Mouse (Mus musculus): ENCODE measurements around the gene Otud6a. TPM values are rescaled to one million over a fixed set of nuclear protein-coding genes. Genes with fewer than 3 reads are reported as not detected.
"Not testable (repeated sequence)": the region's sequence is repeated elsewhere in the genome, so short reads cannot be mapped to it uniquely, and the experiment has no call there.

Otud6a gene
- polyA plus RNA-seq (2021): not detected

- ATAC-seq (no peak), DNase-seq (ENCODE audit: low read depth, low spot score) (no peak)
- no peaks in the 10 kb centered on the region for H3K27me3 ChIP-seq
- ChIA-PET CTCF (no interaction called here), POLR2A (no interaction called here)
- no peak for TF ChIP-seq CTCF (IDR thresholded peaks at IDR 0.05)
- in situ Hi-C loops (cut with MboI; ENCODE audit: low pct_unique_long_range_greater_than_20kb): no loop called here
These were observed at the start of gene Otud6a for GRCm38 (mm10) chrX:100428693-100429092. Gene Otud6a (plus strand): TSS chrX:100429013.

GRCm38 (mm10) chrX:100389887-100390286, 38.9 kb upstream of the Otud6a start:
- no peak for ATAC-seq
- POLR2A ChIA-PET: no interaction called here
- peaks cover 14% of the 10 kb centered on the region for H3K27me3 ChIP-seq

GRCm38 (mm10) chrX:100392304-100392703, 36.5 kb upstream of the Otud6a start:
- ChIA-PET CTCF (no interaction called here), POLR2A (no interaction called here)
- no peak for ATAC-seq
- peak; percentile 73 for TF ChIP-seq CTCF (IDR thresholded peaks at IDR 0.05)
- in situ Hi-C loops (cut with MboI; ENCODE audit: low pct_unique_long_range_greater_than_20kb): loop anchor here (10.0 kb wide), 1 partner anchor 82 kb away; no protein-coding TSS in a partner anchor
- no peak for DNase-seq (ENCODE audit: low read depth, low spot score)
- peaks cover 14% of the 10 kb centered on the region for H3K27me3 ChIP-seq

More at GRCm38 (mm10) chrX:100389887-100390286, 38.9 kb upstream of the Otud6a start:
- CTCF ChIA-PET: no interaction called here
- DNase-seq (ENCODE audit: low read depth, low spot score): no peak
- in situ Hi-C loops (cut with MboI; ENCODE audit: low pct_unique_long_range_greater_than_20kb): loop anchor here (10.0 kb wide), 1 partner anchor 85 kb away; no protein-coding TSS in a partner anchor
- no peak for TF ChIP-seq CTCF (IDR thresholded peaks at IDR 0.05)

DNA sequence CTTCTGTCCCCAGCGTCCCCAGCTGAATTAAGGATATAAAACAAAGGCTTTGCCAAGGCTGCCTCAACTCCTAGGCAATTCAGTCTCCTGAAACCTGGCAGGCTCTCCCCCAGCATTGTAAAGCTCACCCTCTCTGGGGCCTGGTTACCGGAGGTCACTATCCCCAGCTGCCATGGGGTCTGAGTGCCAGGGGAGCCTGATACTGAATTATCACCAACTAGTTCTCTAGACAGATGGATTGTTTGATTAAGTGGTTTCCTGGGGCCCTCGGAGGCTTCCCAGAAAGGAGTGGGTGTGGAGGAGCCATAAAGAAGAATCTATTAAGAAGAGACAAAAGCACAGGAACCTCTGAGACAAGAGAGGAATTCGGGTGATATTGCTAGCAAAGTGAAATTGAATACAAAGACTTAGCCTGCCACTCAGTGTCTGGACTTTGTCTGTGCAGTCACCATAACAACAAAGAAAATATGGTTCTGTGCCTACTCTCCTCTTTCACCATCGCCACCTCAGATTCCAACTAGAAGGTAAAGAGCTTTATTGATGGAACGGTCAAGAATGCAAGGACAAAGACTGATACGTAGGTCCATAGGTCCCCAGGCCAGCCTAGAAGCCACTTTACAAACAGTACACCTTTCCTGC, 34.5 kb upstream of the Otud6a start:
- peaks cover 12% of the 10 kb centered on the region for H3K27me3 ChIP-seq
- POLR2A ChIA-PET: no interaction called here
- no peak for TF ChIP-seq CTCF (IDR thresholded peaks at IDR 0.05)
- ATAC-seq: no peak
- DNase-seq (ENCODE audit: low read depth, low spot score): no peak
- CTCF ChIA-PET: no interaction called here
- in situ Hi-C loops (cut with MboI; ENCODE audit: low pct_unique_long_range_greater_than_20kb): loop anchor here (10.0 kb wide), 1 partner anchor 80 kb away; no protein-coding TSS in a partner anchor

GRCm38 (mm10) chrX:100395026-100395425, 33.8 kb upstream of the Otud6a start:
- DNase-seq (ENCODE audit: low read depth, low spot score) (no peak), ATAC-seq (peak; percentile 41)
- CTCF ChIA-PET: no interaction called here
- POLR2A ChIA-PET: no interaction called here
- in situ Hi-C loops (cut with MboI; ENCODE audit: low pct_unique_long_range_greater_than_20kb): loop anchor here (10.0 kb wide), 1 partner anchor 80 kb away; no protein-coding TSS in a partner anchor
- peak; percentile 55 for TF ChIP-seq CTCF (IDR thresholded peaks at IDR 0.05)
- H3K27me3 ChIP-seq: peaks cover 9% of the 10 kb centered on the region

- TF ChIP-seq CTCF (IDR thresholded peaks at IDR 0.05): no peak
- H3K27me3 ChIP-seq: peaks cover 28% of the 10 kb centered on the region
- DNase-seq (ENCODE audit: low read depth, low spot score) (no peak), ATAC-seq (no peak)
- ChIA-PET POLR2A (no interaction called here), CTCF (interaction anchor here (1.1 kb wide), 1 partner anchor 8 kb away, joined by 3 read pairs; no protein-coding TSS in a partner anchor)
- in situ Hi-C loops (cut with MboI; ENCODE audit: low pct_unique_long_range_greater_than_20kb): no loop called here
These were observed 27.9 kb upstream of the Otud6a start for GRCm38 (mm10) chrX:100400900-100401299.

DNA sequence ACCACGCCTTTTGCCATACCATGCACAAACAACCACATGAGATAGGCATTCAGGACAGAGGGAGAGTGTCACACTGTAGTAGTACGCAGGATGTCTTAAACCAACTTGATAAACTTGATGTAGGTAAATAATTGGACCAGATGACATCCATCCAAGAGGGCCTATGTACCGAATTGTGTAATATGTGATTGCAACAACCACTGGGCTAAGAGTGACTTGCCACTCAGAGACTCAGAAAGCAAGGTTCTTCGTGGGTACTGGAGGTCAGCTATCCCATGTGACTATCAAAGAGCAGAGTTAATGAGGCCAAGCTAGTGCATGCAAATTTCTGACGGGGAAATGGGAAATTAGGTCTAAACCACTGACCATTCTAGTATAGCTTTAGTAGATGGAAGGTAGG, 27.2 kb upstream of the Otud6a start:
- POLR2A ChIA-PET: no interaction called here
- CTCF ChIA-PET: interaction anchor here (1.2 to 1.3 kb wide), 2 partner anchors 8 to 9 kb away, joined by 3 read pairs; no protein-coding TSS in a partner anchor
- ATAC-seq (no peak), DNase-seq (ENCODE audit: low read depth, low spot score) (no peak)
- in situ Hi-C loops (cut with MboI; ENCODE audit: low pct_unique_long_range_greater_than_20kb): no loop called here
- peaks cover 31% of the 10 kb centered on the region for H3K27me3 ChIP-seq
- TF ChIP-seq CTCF (IDR thresholded peaks at IDR 0.05): no peak

DNA sequence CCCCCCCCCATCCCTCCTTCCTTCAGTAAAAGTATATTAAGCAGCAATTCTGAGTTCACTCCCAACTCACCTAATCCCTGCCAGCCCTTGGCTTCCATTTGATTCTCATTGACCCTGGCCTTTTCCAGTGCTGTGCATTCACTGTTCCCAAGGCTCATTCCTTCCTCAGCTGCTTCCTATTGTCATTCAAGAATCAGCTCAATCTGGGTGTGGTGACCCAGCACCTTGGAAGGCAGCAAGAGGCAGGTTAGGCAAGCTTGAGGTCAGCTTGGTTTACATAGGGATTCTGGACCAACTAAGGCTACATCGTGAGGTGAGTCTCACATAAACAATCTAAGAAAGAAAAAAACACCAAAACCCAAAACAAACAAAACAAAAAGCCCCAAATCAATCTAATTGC, 19.6 kb upstream of the Otud6a start:
- POLR2A ChIA-PET: no interaction called here

GRCm38 (mm10) chrX:100432311-100432710, 3.5 kb downstream of the Otud6a start:
- CTCF ChIA-PET: no interaction called here
- TF ChIP-seq CTCF (IDR thresholded peaks at IDR 0.05): no peak
- H3K27me3 ChIP-seq: peaks cover 12% of the 10 kb centered on the region
- DNase-seq (ENCODE audit: low read depth, low spot score): no peak
- POLR2A ChIA-PET: no interaction called here
- no peak for ATAC-seq
- in situ Hi-C loops (cut with MboI; ENCODE audit: low pct_unique_long_range_greater_than_20kb): no loop called here

More for the DNA sequence above, 19.6 kb upstream of the Otud6a start:
- no peak for ATAC-seq
- CTCF ChIA-PET: interaction anchor here (1.2 kb wide), 1 partner anchor 9 kb away, joined by 3 read pairs; no protein-coding TSS in a partner anchor
- in situ Hi-C loops (cut with MboI; ENCODE audit: low pct_unique_long_range_greater_than_20kb): no loop called here
- peaks cover 22% of the 10 kb centered on the region for H3K27me3 ChIP-seq
- no peak for TF ChIP-seq CTCF (IDR thresholded peaks at IDR 0.05)
- DNase-seq (ENCODE audit: low read depth, low spot score): no peak

DNA sequence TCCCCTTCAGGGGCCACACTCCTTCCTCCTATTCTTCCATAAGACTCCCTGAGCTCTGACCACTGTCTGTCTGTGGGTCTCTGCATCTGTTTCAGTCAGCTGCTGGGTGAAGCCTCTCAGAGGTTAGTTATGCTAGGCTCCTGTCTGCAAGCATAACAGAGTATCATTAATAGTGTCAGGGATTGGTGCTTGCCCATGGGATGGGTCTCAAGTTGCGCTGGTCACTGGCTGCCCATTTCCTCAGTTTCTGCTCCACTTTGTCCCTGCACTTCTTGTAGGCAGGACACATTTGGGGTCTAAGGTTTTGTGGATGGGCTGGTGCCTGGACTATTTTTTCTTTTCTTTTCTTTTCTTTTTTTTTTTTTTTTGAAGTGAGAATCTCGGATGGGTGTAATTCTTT, 13.8 kb downstream of the Otud6a start, which contains the start of gene Awat2:
Gene Awat2 (minus strand): TSS at position 101 of the 400 bp plus-strand sequence.
- POLR2A ChIA-PET: interaction anchor here (0.6 kb wide), 1 partner anchor 58 kb away, joined by 3 read pairs; no protein-coding TSS in a partner anchor
- peaks cover 15% of the 10 kb centered on the region for H3K27me3 ChIP-seq
- CTCF ChIA-PET; in situ Hi-C loops (cut with MboI; ENCODE audit: low pct_unique_long_range_greater_than_20kb); ATAC-seq; DNase-seq (ENCODE audit: low read depth, low spot score): not testable (repeated sequence)

DNA sequence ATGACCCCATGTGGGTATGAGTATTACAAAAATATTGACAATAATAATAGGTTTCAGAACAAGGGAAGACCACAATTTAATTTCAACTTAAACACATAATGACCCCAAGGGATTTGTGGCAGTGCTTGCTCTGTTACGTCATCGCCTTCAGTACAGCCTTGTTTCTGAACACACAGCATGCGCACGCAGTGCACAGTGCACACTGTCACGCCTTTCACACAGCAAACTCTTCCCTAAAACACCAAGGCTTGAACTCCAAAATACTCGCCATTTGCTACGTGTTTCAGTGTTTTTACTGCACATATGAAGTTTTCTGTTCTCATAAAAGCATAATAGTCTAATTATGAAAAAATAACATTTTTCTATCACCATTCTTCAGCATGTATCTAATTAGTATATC, 14.7 kb downstream of the Otud6a start:
- DNase-seq (ENCODE audit: low read depth, low spot score) (no peak), ATAC-seq (no peak)
- TF ChIP-seq CTCF (IDR thresholded peaks at IDR 0.05): no peak
- CTCF ChIA-PET: no interaction called here
- POLR2A ChIA-PET: no interaction called here
- H3K27me3 ChIP-seq: peaks cover 10% of the 10 kb centered on the region
- in situ Hi-C loops (cut with MboI; ENCODE audit: low pct_unique_long_range_greater_than_20kb): no loop called here

Measured in Patski (cell line).